Mouse (Mus musculus): ENCODE measurements around the gene Tpst2.

- no peak for TF ChIP-seq TAL1 (IDR thresholded peaks at IDR 0.05; ENCODE audit: low read length)
- no peak for TF ChIP-seq GATA1 (IDR thresholded peaks at IDR 0.05; ENCODE audit: low read length)
Measured at GRCm38 (mm10) chr5:112270764-112271541, 5.5 kb upstream of the Tpst2 start.

Data from erythroblast, embryonic 14.5 days (primary cell).